Mouse (Mus musculus) monocyte, adult 59 days (primary cell): ENCODE results near the gene Myo1h. TPM values are rescaled to one million over a fixed set of nuclear protein-coding genes. Genes with fewer than 3 reads are reported as not detected.

Experiments
- total RNA-seq, 2 experiments: library from RNA; stranded (reverse); gene quantifications; one replicate each; pipeline ENCODE4 v1.2.4; 2023

Gene Myo1h
- total RNA-seq = 1 to 10 TPM; 6.7 to 8.6 TPM

GRCm38 (mm10) chr5:114288874-114289273, at the start of gene Myo1h:
Gene Myo1h, plus strand, starts transcription at chr5:114289166.

GRCm38 (mm10) chr5:114273693-114274402, 15.1 kb upstream of the Myo1h start, which contains the start of gene Foxn4:
Gene Foxn4, minus strand, starts transcription at chr5:114273807.

GRCm38 (mm10) chr5:114380209-114381012, 91.4 kb downstream of the Myo1h start, which contains the start of the genes Kctd10 and Ube3b:
Gene Kctd10, minus strand, starts transcription at chr5:114380508.
Gene Ube3b, plus strand, starts transcription at chr5:114380607.

Other genes starting within 250 kb of the Myo1h start
- 10 to 100 TPM in 1 of 2 experiments, 1 to 10 TPM in 1; 8.4 to 13.1 TPM for gene Usp30, start 223.7 kb upstream of the Myo1h start, total RNA-seq
- gene Svop, start 197.6 kb upstream of the Myo1h start, total RNA-seq = not detected
- gene Alkbh2, start 160.9 kb upstream of the Myo1h start, total RNA-seq = 1 to 10 TPM; 2.4 to 2.9 TPM
- 1 to 10 TPM; 1.9 to 4.5 TPM for gene Ung, start 158.8 kb upstream of the Myo1h start, total RNA-seq
- gene Acacb, start 142.6 kb upstream of the Myo1h start, total RNA-seq = under 1 TPM; 0.18 to 0.21 TPM
- gene Foxn4, start 15.4 kb upstream of the Myo1h start, total RNA-seq = not detected
- 10 to 100 TPM; 73.3 to 77.8 TPM for gene Kctd10, start 91.3 kb downstream of the Myo1h start, total RNA-seq
- 10 to 100 TPM; 59.0 to 63.4 TPM for gene Ube3b, start 91.4 kb downstream of the Myo1h start, total RNA-seq
- 1 to 10 TPM; 4.2 to 4.9 TPM for gene Mmab, start 154.9 kb downstream of the Myo1h start, total RNA-seq
- gene Mvk, start 155.1 kb downstream of the Myo1h start, total RNA-seq = 1 to 10 TPM; 7.8 to 8.0 TPM